Comparison of ENCODE assay signal across 21 mouse cellular contexts in genomic region chr14:78895496-78895895, GRCm38 (mm10).
"Had no signal": no experiment of that assay in that cellular context is flagged by ENCODE, and none has a peak within 500 bp of the region (broad histone marks: within the 10 kb centered on the region; RNA-seq: fewer than 3 reads in every experiment).

No protein-coding gene starts in this region.

- H3K27me3 ChIP-seq: limb, embryonic 15.5 days; lung, embryonic 15.5 days; midbrain, embryonic 12.5 days; midbrain, embryonic 15.5 days; neural tube, embryonic 12.5 days; neural tube, embryonic 15.5 days had no signal

- H3K36me3 ChIP-seq: limb, embryonic 15.5 days; lung, embryonic 15.5 days; midbrain, embryonic 12.5 days; midbrain, embryonic 15.5 days; neural tube, embryonic 12.5 days; neural tube, embryonic 15.5 days had no signal

- H3K4me3 ChIP-seq: layer of hippocampus, adult 2 months; limb, embryonic 15.5 days; lung, embryonic 15.5 days; midbrain, embryonic 12.5 days; midbrain, embryonic 15.5 days; neural tube, embryonic 12.5 days; neural tube, embryonic 15.5 days had no signal

- H3K27ac ChIP-seq: hindbrain, postnatal 0 days; layer of hippocampus, adult 2 months; liver, embryonic 14.5 days; lung, embryonic 15.5 days; macrophage; midbrain, embryonic 12.5 days; midbrain, embryonic 15.5 days; neural tube, embryonic 12.5 days; neural tube, embryonic 15.5 days; stomach, postnatal 0 days had no signal

- H3K4me2 ChIP-seq: limb, embryonic 15.5 days; lung, embryonic 15.5 days; midbrain, embryonic 12.5 days; midbrain, embryonic 15.5 days; neural tube, embryonic 12.5 days; neural tube, embryonic 15.5 days had no signal

- H3K9ac ChIP-seq: limb, embryonic 15.5 days; liver, embryonic 14.5 days; lung, embryonic 15.5 days; midbrain, embryonic 12.5 days; midbrain, embryonic 15.5 days; neural tube, embryonic 12.5 days; neural tube, embryonic 15.5 days had no signal

- H3K4me1 ChIP-seq: midbrain, embryonic 12.5 days; midbrain, embryonic 15.5 days; neural tube, embryonic 12.5 days; neural tube, embryonic 15.5 days had no signal

- ATAC-seq: inflammation-experienced regulatory T-cells, adult 6 months; midbrain, embryonic 15.5 days had no signal

- H3K9me3 ChIP-seq: limb, embryonic 15.5 days; lung, embryonic 15.5 days; midbrain, embryonic 12.5 days; midbrain, embryonic 15.5 days; neural tube, embryonic 12.5 days; neural tube, embryonic 15.5 days had no signal

- DNase-seq: kidney, adult 11 months; kidney, postnatal 14 days; kidney, postnatal 4 days; layer of hippocampus, adult 9-11 months; right cerebral cortex, adult 18-20 months; right cerebral cortex, postnatal 14 days; right cerebral cortex, postnatal 4 days; thymus, adult 2 months; thymus, postnatal 14 days had no signal
